11 mouse cellular contexts compared by ENCODE assay signal in genomic region chr7:99559091-99559490, GRCm38 (mm10). TPM values are rescaled to one million over a fixed set of nuclear protein-coding genes. Genes with fewer than 3 reads are reported as not detected.
A peak's percentile ranks its signal among the peaks of the same experiment; 100 is the strongest.
DNase-seq lines count a peak whose midpoint lies in the region; ATAC-seq lines count a peak whose summit lies in the region.
"Had no signal": no experiment of that assay in that cellular context is flagged by ENCODE, and none has a peak within 500 bp of the region (broad histone marks: within the 10 kb centered on the region; RNA-seq: fewer than 3 reads in every experiment).

No protein-coding gene starts in this region.

- WGBS in embryonic facial prominence, embryonic 13.5 days, result 35% methylated on average over 11 of the region's 11 CpGs
- whole genome bisulfite sequencing in hindbrain, embryonic 15.5 days, result 11% methylated on average over 11 of the region's 11 CpGs
- 13% methylated on average over 11 of the region's 11 CpGs for WGBS in neural tube, embryonic 15.5 days

- H3K9ac ChIP-seq in embryonic facial prominence, embryonic 13.5 days, result 0 out of 2 replicates have a peak overlapping the region, but pooled peaks have one; percentile 21
- H3K9ac ChIP-seq in hindbrain, embryonic 15.5 days, result peak overlapping the region; percentile 23; the same call in 1 of the 2 replicates
- no peak overlapping the region; the same call in 1 of the 2 replicates for H3K9ac ChIP-seq in neural tube, embryonic 15.5 days (replicated peaks)
- H3K9ac ChIP-seq: lung, embryonic 14.5 days had no signal

- no peaks in the 10 kb centered on the region for H3K27me3 ChIP-seq in embryonic facial prominence, embryonic 13.5 days
- H3K27me3 ChIP-seq in hindbrain, embryonic 15.5 days, result no peaks in the 10 kb centered on the region
- H3K27me3 ChIP-seq in neural tube, embryonic 15.5 days (replicated peaks), result no peaks in the 10 kb centered on the region

- DNase-seq in retina, postnatal 1 day, result peak; percentile 46
- DNase-seq in retina, embryonic 14.5 days (ENCODE audit: low spot score), result no peak
- no peak for DNase-seq in adrenal gland, postnatal 14 days
- no peak for DNase-seq in spleen, adult 12 weeks (ENCODE audit: low spot score)
- no peak for DNase-seq in right cerebral cortex, postnatal 25 days
- DNase-seq: cerebellum, postnatal 10 days; kidney, postnatal 25 days; lung, embryonic 14.5 days had no signal

- no peak overlapping the region for H3K4me2 ChIP-seq in embryonic facial prominence, embryonic 13.5 days
- peak overlapping the region; percentile 22; the same call in 1 of the 2 replicates for H3K4me2 ChIP-seq in hindbrain, embryonic 15.5 days
- H3K4me2 ChIP-seq in neural tube, embryonic 15.5 days, result peak overlapping the region; percentile 29
- H3K4me2 ChIP-seq: lung, embryonic 14.5 days had no signal

- no peak for ATAC-seq in embryonic facial prominence, embryonic 13.5 days (ENCODE audit: insufficient number of reproducible peaks, insufficient read depth, low FRiP score, low TSS enrichment, low read depth)
- ATAC-seq in hindbrain, embryonic 15.5 days (ENCODE audit: low FRiP score, low read depth), result no peak
- no peak for ATAC-seq in neural tube, embryonic 15.5 days (ENCODE audit: low FRiP score)

- no peaks in the 10 kb centered on the region for H3K9me3 ChIP-seq in embryonic facial prominence, embryonic 13.5 days
- H3K9me3 ChIP-seq in hindbrain, embryonic 15.5 days, result no peaks in the 10 kb centered on the region
- H3K9me3 ChIP-seq in neural tube, embryonic 15.5 days (replicated peaks), result no peaks in the 10 kb centered on the region

- H3K27ac ChIP-seq in embryonic facial prominence, embryonic 13.5 days, result no peak overlapping the region
- 0 out of 2 replicates have a peak overlapping the region, but pooled peaks have one; percentile 31 for H3K27ac ChIP-seq in hindbrain, embryonic 15.5 days (replicated peaks)
- H3K27ac ChIP-seq in neural tube, embryonic 15.5 days (replicated peaks), result peak overlapping the region; percentile 56

- H3K4me3 ChIP-seq in embryonic facial prominence, embryonic 13.5 days, result no peak overlapping the region
- no peak overlapping the region for H3K4me3 ChIP-seq in hindbrain, embryonic 15.5 days
- no peak overlapping the region for H3K4me3 ChIP-seq in neural tube, embryonic 15.5 days (replicated peaks)

- H3K4me1 ChIP-seq in embryonic facial prominence, embryonic 13.5 days, result peaks cover 32% of the 10 kb centered on the region
- H3K4me1 ChIP-seq in hindbrain, embryonic 15.5 days (replicated peaks), result peaks cover 43% of the 10 kb centered on the region
- H3K4me1 ChIP-seq in neural tube, embryonic 15.5 days, result peaks cover 60% of the 10 kb centered on the region

- H3K36me3 ChIP-seq in embryonic facial prominence, embryonic 13.5 days, result no peaks in the 10 kb centered on the region
- H3K36me3 ChIP-seq in hindbrain, embryonic 15.5 days, result no peaks in the 10 kb centered on the region
- no peaks in the 10 kb centered on the region for H3K36me3 ChIP-seq in neural tube, embryonic 15.5 days

RNA-seq across cellular contexts. Expression of gene Arrb1, which starts 23.8 kb away (rescaled TPM):
- polyA plus RNA-seq in embryonic facial prominence, embryonic 13.5 days (2015; fragmentation: Nextera tagmentation; extraction: Ambion mirVana), result 6.3 and 9.7 TPM in 2 replicates
- 17.5 and 19.1 TPM in 2 replicates for polyA plus RNA-seq in hindbrain, embryonic 15.5 days (2015; fragmentation: Nextera tagmentation; extraction: Ambion mirVana)
- 15.1 and 16.6 TPM in 2 replicates for polyA plus RNA-seq in neural tube, embryonic 15.5 days (2015; fragmentation: Nextera tagmentation; extraction: Ambion mirVana)
- 48.9 and 57.9 TPM in 2 replicates for total RNA-seq in adrenal gland, postnatal 14 days (2021)
